Mouse (Mus musculus): ENCODE measurements around the gene Nsun2. TPM values are rescaled to one million over a fixed set of nuclear protein-coding genes. Genes with fewer than 3 reads are reported as not detected.

Nsun2 gene
- polyA plus RNA-seq, 1 experiment from 2014 or later: 89.2 TPM

GRCm38 (mm10) chr13:69672565-69672964 is 139.0 kb downstream of the Nsun2 start:
- ATAC-seq (ENCODE audit: low read depth): no peak
- Histone ChIP-seq H3K4me2 (ENCODE audit: low read depth, low read length) (no peak overlapping the region), H3K4me3 (ENCODE audit: low read length) (no peak overlapping the region), H3K4me1 (replicated peaks; ENCODE audit: control insufficient read depth, insufficient read depth, low read length) (no peaks in the 10 kb centered on the region), H3K9ac (ENCODE audit: low read length) (no peak overlapping the region), H3K9me3 (ENCODE audit: control insufficient read depth, low read length) (no peaks in the 10 kb centered on the region; the same call in 1 of the 2 replicates), H3K36me3 (ENCODE audit: control insufficient read depth, insufficient read depth, low read length) (no peaks in the 10 kb centered on the region), H3K27me3 (ENCODE audit: control insufficient read depth, insufficient read depth, low read depth, low read length) (no peaks in the 10 kb centered on the region), H3K27ac (ENCODE audit: low read length) (no peak overlapping the region)
- WGBS: 90% methylated on average over 10 of the region's 10 CpGs

DNA sequence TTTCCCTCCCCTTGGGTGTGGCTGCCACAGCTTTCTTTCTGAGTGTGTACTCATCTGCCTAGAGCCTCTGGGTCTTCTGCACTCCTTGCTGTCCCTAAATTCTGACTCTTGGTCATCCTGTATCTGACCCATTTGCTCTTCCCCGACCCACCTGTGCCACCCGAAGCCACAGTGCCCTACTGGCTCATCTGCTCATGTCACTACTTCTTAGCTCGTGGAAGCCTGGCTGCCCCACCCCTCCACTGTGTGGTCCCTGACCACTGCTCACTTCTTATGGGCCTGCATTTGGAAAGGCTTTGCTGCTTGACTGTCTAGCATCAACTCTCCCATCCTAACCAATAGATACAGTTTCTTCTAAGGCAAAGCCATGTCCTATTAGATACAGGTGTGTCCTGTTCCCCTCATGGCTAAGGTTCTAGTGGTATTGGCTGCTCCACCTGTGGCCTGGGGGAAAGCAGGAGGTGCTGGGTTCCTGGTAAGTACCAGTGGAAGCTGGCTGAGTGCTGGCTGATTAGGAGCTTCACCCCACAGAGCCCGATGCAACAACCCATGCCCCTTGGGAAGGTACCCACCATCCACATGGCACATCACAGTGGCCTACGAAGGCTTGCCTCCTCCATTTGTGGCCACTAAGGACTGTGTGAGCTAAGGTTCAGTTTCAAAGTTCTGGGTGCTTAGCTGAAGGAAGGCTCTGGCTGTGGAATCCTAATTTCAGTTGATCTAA is 139.8 kb downstream of the Nsun2 start:
- Histone ChIP-seq H3K27me3 (ENCODE audit: control insufficient read depth, insufficient read depth, low read depth, low read length) (no peaks in the 10 kb centered on the region), H3K27ac (ENCODE audit: low read length) (no peak overlapping the region), H3K4me3 (ENCODE audit: low read length) (no peak overlapping the region), H3K4me1 (replicated peaks; ENCODE audit: control insufficient read depth, insufficient read depth, low read length) (no peaks in the 10 kb centered on the region), H3K4me2 (ENCODE audit: low read depth, low read length) (no peak overlapping the region), H3K9me3 (ENCODE audit: control insufficient read depth, low read length) (no peaks in the 10 kb centered on the region; the same call in 1 of the 2 replicates), H3K36me3 (ENCODE audit: control insufficient read depth, insufficient read depth, low read length) (no peaks in the 10 kb centered on the region), H3K9ac (ENCODE audit: low read length) (no peak overlapping the region)
- ATAC-seq (ENCODE audit: low read depth): no peak
- 81% methylated on average over 5 of the region's 5 CpGs for WGBS

DNA sequence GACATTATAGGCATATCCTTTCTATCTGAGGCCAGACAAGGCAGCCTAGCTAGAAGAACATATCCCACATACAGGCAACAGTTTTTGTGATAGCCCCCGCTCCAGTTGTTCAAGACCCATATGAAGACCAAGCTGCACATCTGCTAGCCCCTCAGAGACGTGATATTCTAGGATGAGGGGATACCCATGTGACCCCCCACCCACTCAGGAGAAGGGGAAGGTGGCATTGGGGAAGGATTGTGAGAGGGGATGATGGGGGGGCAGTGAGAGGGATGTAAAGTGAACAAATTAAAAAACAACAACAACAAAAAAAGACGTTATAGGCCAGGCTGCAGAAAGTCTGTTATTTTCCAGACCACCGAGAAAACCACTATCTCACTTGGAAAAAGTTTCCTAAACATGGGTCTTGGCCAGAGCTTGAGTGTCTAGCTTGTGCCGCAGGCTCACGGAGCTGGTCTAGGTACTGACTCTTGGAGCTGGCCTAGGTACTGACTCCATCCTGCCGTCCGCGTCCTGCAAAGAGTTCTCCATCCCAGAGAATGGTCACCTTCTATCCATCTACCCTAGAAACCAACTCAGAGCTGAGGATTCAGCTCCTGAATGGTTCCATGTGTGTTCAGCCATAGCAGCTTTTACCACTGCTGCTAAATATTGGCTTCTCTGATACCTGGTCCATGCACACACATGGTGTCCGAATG is 140.5 kb downstream of the Nsun2 start:
- ATAC-seq (ENCODE audit: low read depth): no peak
- no peaks in the 10 kb centered on the region for H3K27me3 ChIP-seq (ENCODE audit: control insufficient read depth, insufficient read depth, low read depth, low read length)
- no peak overlapping the region for H3K27ac ChIP-seq (ENCODE audit: low read length)
- no peak overlapping the region for H3K4me3 ChIP-seq (ENCODE audit: low read length)
- H3K36me3 ChIP-seq (ENCODE audit: control insufficient read depth, insufficient read depth, low read length): no peaks in the 10 kb centered on the region
- H3K4me1 ChIP-seq (replicated peaks; ENCODE audit: control insufficient read depth, insufficient read depth, low read length): no peaks in the 10 kb centered on the region
- no peak overlapping the region for H3K4me2 ChIP-seq (ENCODE audit: low read depth, low read length)
- no peaks in the 10 kb centered on the region; the same call in 1 of the 2 replicates for H3K9me3 ChIP-seq (ENCODE audit: control insufficient read depth, low read length)
- no peak overlapping the region for H3K9ac ChIP-seq (ENCODE audit: low read length)
- 44% methylated on average over 10 of the region's 10 CpGs for WGBS

Other genes starting within 250 kb of the Nsun2 start
- gene Tent4a, start 871 bp downstream of the Nsun2 start, polyA plus RNA-seq (2015; fragmentation: Nextera tagmentation; extraction: Ambion mirVana): 5.0 and 5.1 TPM in 2 replicates
- gene Srd5a1, start 77.7 kb downstream of the Nsun2 start, polyA plus RNA-seq (2015; fragmentation: Nextera tagmentation; extraction: Ambion mirVana): 22.3 and 23.0 TPM in 2 replicates
- gene Ube2ql1, start 206.1 kb downstream of the Nsun2 start, polyA plus RNA-seq (2015; fragmentation: Nextera tagmentation; extraction: Ambion mirVana): 0.09 and 0.28 TPM in 2 replicates